Mouse (Mus musculus) adrenal gland, postnatal 10 days (tissue): ENCODE results near the gene Clec4g. TPM values are rescaled to one million over a fixed set of nuclear protein-coding genes. Genes with fewer than 3 reads are reported as not detected.
"Not testable (repeated sequence)": the region's sequence is repeated elsewhere in the genome, so short reads cannot be mapped to it uniquely, and the experiment has no call there.

Experiments used
- DNase-seq: peaks from one replicate; pipeline ENCODE4 v3.0.0; 2021; ENCODE audit warnings: mixed read lengths
- long read RNA-seq, 2 experiments: library from polyadenylated mRNA; stranded (forward); transcript quantifications; one replicate each; pipeline ENCODE4 v2.0.0; 2021
- total RNA-seq, 2 experiments: library from RNA; stranded (reverse); gene quantifications; 2 replicates each; pipeline ENCODE4 v1.2.3; 2021

Clec4g gene
- total RNA-seq = 10 to 100 TPM in 1 of 2 experiments, 1 to 10 TPM in 1; 7.4 to 14.3 TPM
- long read RNA-seq, experiment 1, transcript Clec4g-202 (9 exons, 1,242 nt) = major isoform, 26 of 33 reads
- long read RNA-seq, experiment 1, partial matches to known transcripts = 4 of 33 reads
- long read RNA-seq, experiment 1, other reads (novel, unspliced or antisense) = 3 of 33 reads
- long read RNA-seq, experiment 2, partial matches to known transcripts = 1 of 3 reads
- long read RNA-seq, experiment 2, other reads (novel, unspliced or antisense) = 0 of 3 reads

GRCm38 (mm10) chr8:3720551-3720950 is at the start of gene Clec4g:
Gene Clec4g (minus strand): TSS chr8:3720651.
- no peak for DNase-seq

GRCm38 (mm10) chr8:3768641-3769040 is 48.2 kb upstream of the Clec4g start:
- not testable (repeated sequence) for DNase-seq

- peak; percentile 81 for DNase-seq
These were observed 33.9 kb upstream of the Clec4g start for GRCm38 (mm10) chr8:3754261-3754850.

GRCm38 (mm10) chr8:3748761-3749160 is 28.3 kb upstream of the Clec4g start, which contains the start of gene Cd209a:
Gene Cd209a (minus strand): TSS chr8:3748984.
- DNase-seq = no peak

GRCm38 (mm10) chr8:3736947-3737346 is 16.5 kb upstream of the Clec4g start:
- no peak for DNase-seq

GRCm38 (mm10) chr8:3735599-3735998 is 15.1 kb upstream of the Clec4g start:
- DNase-seq = no peak

- DNase-seq = no peak
These were observed 13.6 kb upstream of the Clec4g start for GRCm38 (mm10) chr8:3734084-3734483.

- no peak for DNase-seq
These were observed 590 bp upstream of the Clec4g start for GRCm38 (mm10) chr8:3721041-3721440.

- DNase-seq = peak; percentile 83
These were observed 1.9 kb downstream of the Clec4g start for GRCm38 (mm10) chr8:3718559-3718958.

- no peak for DNase-seq
These were observed 3.0 kb downstream of the Clec4g start for GRCm38 (mm10) chr8:3717321-3717954.

GRCm38 (mm10) chr8:3711646-3712045 is 8.8 kb downstream of the Clec4g start:
- no peak for DNase-seq

- no peak for DNase-seq
These were observed 10.1 kb downstream of the Clec4g start for GRCm38 (mm10) chr8:3710312-3710711.

GRCm38 (mm10) chr8:3707611-3708010 is 12.8 kb downstream of the Clec4g start:
- no peak for DNase-seq

- peak; percentile 31 for DNase-seq
These were observed 14.7 kb downstream of the Clec4g start for GRCm38 (mm10) chr8:3705711-3706110.

GRCm38 (mm10) chr8:3701491-3701890 is 19.0 kb downstream of the Clec4g start:
- no peak for DNase-seq

GRCm38 (mm10) chr8:3694121-3694520 is 26.3 kb downstream of the Clec4g start, which contains the start of gene Fcer2a:
Gene Fcer2a (minus strand): TSS chr8:3694175.
- DNase-seq = no peak

GRCm38 (mm10) chr8:3690774-3691173 is 29.7 kb downstream of the Clec4g start:
- no peak for DNase-seq

- no peak for DNase-seq
These were observed 32.9 kb downstream of the Clec4g start for GRCm38 (mm10) chr8:3687537-3687936.

- no peak for DNase-seq
These were observed 35.0 kb downstream of the Clec4g start for GRCm38 (mm10) chr8:3685422-3685821.

GRCm38 (mm10) chr8:3684530-3684929 is 35.9 kb downstream of the Clec4g start:
- DNase-seq = no peak

GRCm38 (mm10) chr8:3683408-3684176 is 36.9 kb downstream of the Clec4g start:
- peak; percentile 57 for DNase-seq

GRCm38 (mm10) chr8:3682435-3682834 is 38.0 kb downstream of the Clec4g start:
- DNase-seq = no peak

GRCm38 (mm10) chr8:3679656-3680055 is 40.8 kb downstream of the Clec4g start:
- DNase-seq = no peak
